Mouse (Mus musculus): ENCODE data around the gene Pank4.

DNA sequence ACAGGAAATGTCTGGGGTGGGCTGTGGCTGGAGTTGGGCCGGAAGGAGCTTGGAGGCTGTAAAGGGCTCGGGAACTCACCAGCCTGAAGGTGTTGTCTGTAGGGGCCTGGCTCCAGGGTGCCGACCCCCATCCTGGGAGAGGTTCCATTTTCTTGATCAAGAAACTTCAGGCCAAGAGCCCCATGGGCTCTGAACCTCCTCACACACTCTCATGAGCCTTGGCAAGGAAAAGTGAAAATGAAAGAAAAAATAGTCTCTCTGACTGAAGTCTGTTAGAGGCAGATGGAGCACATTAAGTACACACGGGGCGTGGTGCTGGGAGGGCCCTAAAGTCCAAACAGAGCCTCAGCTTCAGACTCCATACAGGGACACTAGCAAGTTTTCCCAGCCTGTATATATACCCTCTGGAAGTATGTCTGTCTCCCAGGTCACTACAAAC lies 36.0 kb upstream of the Pank4 start:
- TF ChIP-seq CTCF (IDR thresholded peaks at IDR 0.05; ENCODE audit: control insufficient read depth, insufficient read depth, insufficient read length): no peak
- no peak for TF ChIP-seq CEBPB (IDR thresholded peaks at IDR 0.05; ENCODE audit: low read depth)
- no peak for TF ChIP-seq MAX (IDR thresholded peaks at IDR 0.05)
- no peak for TF ChIP-seq USF1 (IDR thresholded peaks at IDR 0.05; ENCODE audit: low read depth)
